Mouse (Mus musculus): ENCODE data around the gene Fggy. TPM values are rescaled to one million over a fixed set of nuclear protein-coding genes. Genes with fewer than 3 reads are reported as not detected.

The Fggy gene
- polyA plus RNA-seq, 1 experiment from 2014 or later = 8.2 TPM

- H3K36me3 ChIP-seq (ENCODE audit: control insufficient read depth, insufficient read depth, low read length) = no peaks in the 10 kb centered on the region
- no peak overlapping the region for H3K27ac ChIP-seq (ENCODE audit: low read depth, low read length)
- no peaks in the 10 kb centered on the region for H3K4me1 ChIP-seq (ENCODE audit: control insufficient read depth, insufficient read depth, low read length)
- H3K4me2 ChIP-seq = no peak overlapping the region
- no peaks in the 10 kb centered on the region for H3K9me3 ChIP-seq (ENCODE audit: control insufficient read depth, low read length)
- DNase-seq (ENCODE audit: low spot score, missing footprints) = peak; percentile 54
- no peaks in the 10 kb centered on the region for H3K27me3 ChIP-seq (ENCODE audit: control insufficient read depth, insufficient read depth, low read length)
- H3K4me3 ChIP-seq (ENCODE audit: low read depth, low read length) = no peak overlapping the region
- no peak for ATAC-seq (ENCODE audit: low FRiP score)
- WGBS = 80% methylated on average over 2 of the region's 2 CpGs
- H3K9ac ChIP-seq (ENCODE audit: low read length) = no peak overlapping the region
Observed at GRCm38 (mm10) chr4:95765359-95765758, 208.1 kb downstream of the Fggy start.

DNA sequence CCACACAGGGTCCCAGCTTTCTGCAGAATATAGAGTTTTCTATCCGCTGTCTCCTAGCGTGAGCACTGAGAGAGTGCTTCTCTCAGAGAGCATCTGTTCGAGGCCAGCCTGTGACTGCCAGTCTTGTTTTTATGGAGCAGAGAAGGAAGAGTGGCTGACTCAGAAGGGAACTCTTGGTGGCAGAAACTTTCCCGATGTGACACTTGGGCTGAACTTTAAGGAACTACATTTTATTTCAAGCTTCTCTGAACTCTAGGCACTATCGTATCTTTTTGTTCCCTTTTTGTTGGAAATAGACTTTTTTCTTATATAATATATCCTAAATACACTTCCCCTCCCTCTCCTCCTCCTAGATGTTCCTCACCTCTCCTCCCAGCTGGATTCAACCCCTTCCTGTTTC is 213.2 kb downstream of the Fggy start:
- Histone ChIP-seq H3K27me3 (ENCODE audit: control insufficient read depth, insufficient read depth, low read length) (no peaks in the 10 kb centered on the region), H3K9me3 (ENCODE audit: control insufficient read depth, low read length) (no peaks in the 10 kb centered on the region), H3K36me3 (ENCODE audit: control insufficient read depth, insufficient read depth, low read length) (no peaks in the 10 kb centered on the region), H3K27ac (ENCODE audit: low read depth, low read length) (no peak overlapping the region), H3K9ac (ENCODE audit: low read length) (no peak overlapping the region), H3K4me1 (ENCODE audit: control insufficient read depth, insufficient read depth, low read length) (peaks cover 8% of the 10 kb centered on the region), H3K4me2 (no peak overlapping the region), H3K4me3 (ENCODE audit: low read depth, low read length) (no peak overlapping the region)
- DNase-seq (ENCODE audit: low spot score, missing footprints) (no peak), ATAC-seq (ENCODE audit: low FRiP score) (no peak)
- 78% methylated on average over 5 of the region's 5 CpGs for WGBS

- H3K27me3 ChIP-seq (ENCODE audit: control insufficient read depth, insufficient read depth, low read length) = no peaks in the 10 kb centered on the region
- no peak overlapping the region for H3K4me2 ChIP-seq
- no peaks in the 10 kb centered on the region for H3K9me3 ChIP-seq (ENCODE audit: control insufficient read depth, low read length)
- no peaks in the 10 kb centered on the region for H3K36me3 ChIP-seq (ENCODE audit: control insufficient read depth, insufficient read depth, low read length)
- no peak for ATAC-seq (ENCODE audit: low FRiP score)
- 96% methylated on average over 3 of the region's 3 CpGs for WGBS
- H3K4me1 ChIP-seq (ENCODE audit: control insufficient read depth, insufficient read depth, low read length) = peaks cover 8% of the 10 kb centered on the region
- DNase-seq (ENCODE audit: low spot score, missing footprints) = no peak
- no peak overlapping the region for H3K4me3 ChIP-seq (ENCODE audit: low read depth, low read length)
- H3K9ac ChIP-seq (ENCODE audit: low read length) = no peak overlapping the region
- no peak overlapping the region for H3K27ac ChIP-seq (ENCODE audit: low read depth, low read length)
Observed at GRCm38 (mm10) chr4:95771542-95771941, 214.2 kb downstream of the Fggy start.

- Histone ChIP-seq H3K4me1 (ENCODE audit: control insufficient read depth, insufficient read depth, low read length) (peaks cover 8% of the 10 kb centered on the region), H3K4me2 (no peak overlapping the region), H3K36me3 (ENCODE audit: control insufficient read depth, insufficient read depth, low read length) (no peaks in the 10 kb centered on the region), H3K4me3 (ENCODE audit: low read depth, low read length) (no peak overlapping the region), H3K9me3 (ENCODE audit: control insufficient read depth, low read length) (no peaks in the 10 kb centered on the region), H3K27ac (ENCODE audit: low read depth, low read length) (no peak overlapping the region), H3K27me3 (ENCODE audit: control insufficient read depth, insufficient read depth, low read length) (no peaks in the 10 kb centered on the region), H3K9ac (ENCODE audit: low read length) (no peak overlapping the region)
- ATAC-seq (ENCODE audit: low FRiP score) = no peak
- no peak for DNase-seq (ENCODE audit: low spot score, missing footprints)
- 34% methylated on average over 4 of the region's 4 CpGs for WGBS
Observed at GRCm38 (mm10) chr4:95771945-95772344, 214.6 kb downstream of the Fggy start.

GRCm38 (mm10) chr4:95772663-95773062 is 215.4 kb downstream of the Fggy start:
- ATAC-seq (ENCODE audit: low FRiP score) (peak; percentile 63), DNase-seq (ENCODE audit: low spot score, missing footprints) (peak; percentile 84)
- Histone ChIP-seq H3K4me2 (no peak overlapping the region), H3K9ac (ENCODE audit: low read length) (no peak overlapping the region), H3K4me1 (ENCODE audit: control insufficient read depth, insufficient read depth, low read length) (peaks cover 8% of the 10 kb centered on the region), H3K9me3 (ENCODE audit: control insufficient read depth, low read length) (no peaks in the 10 kb centered on the region), H3K27me3 (ENCODE audit: control insufficient read depth, insufficient read depth, low read length) (no peaks in the 10 kb centered on the region), H3K36me3 (ENCODE audit: control insufficient read depth, insufficient read depth, low read length) (no peaks in the 10 kb centered on the region), H3K27ac (ENCODE audit: low read depth, low read length) (no peak overlapping the region), H3K4me3 (ENCODE audit: low read depth, low read length) (no peak overlapping the region)
- 8% methylated on average over 3 of the region's 3 CpGs for WGBS

GRCm38 (mm10) chr4:95775574-95775973 is 218.3 kb downstream of the Fggy start:
- no peak overlapping the region for H3K27ac ChIP-seq (ENCODE audit: low read depth, low read length)
- H3K4me1 ChIP-seq (ENCODE audit: control insufficient read depth, insufficient read depth, low read length) = peaks cover 8% of the 10 kb centered on the region
- no peaks in the 10 kb centered on the region for H3K9me3 ChIP-seq (ENCODE audit: control insufficient read depth, low read length)
- no peak overlapping the region for H3K9ac ChIP-seq (ENCODE audit: low read length)
- no peaks in the 10 kb centered on the region for H3K36me3 ChIP-seq (ENCODE audit: control insufficient read depth, insufficient read depth, low read length)
- 92% methylated on average over 3 of the region's 3 CpGs for WGBS
- DNase-seq (ENCODE audit: low spot score, missing footprints) = no peak
- H3K27me3 ChIP-seq (ENCODE audit: control insufficient read depth, insufficient read depth, low read length) = no peaks in the 10 kb centered on the region
- ATAC-seq (ENCODE audit: low FRiP score) = no peak
- no peak overlapping the region for H3K4me2 ChIP-seq
- H3K4me3 ChIP-seq (ENCODE audit: low read depth, low read length) = no peak overlapping the region

GRCm38 (mm10) chr4:95777839-95778238 is 220.5 kb downstream of the Fggy start:
- ATAC-seq (ENCODE audit: low FRiP score) = no peak
- no peaks in the 10 kb centered on the region for H3K27me3 ChIP-seq (ENCODE audit: control insufficient read depth, insufficient read depth, low read length)
- H3K9me3 ChIP-seq (ENCODE audit: control insufficient read depth, low read length) = no peaks in the 10 kb centered on the region
- no peak for DNase-seq (ENCODE audit: low spot score, missing footprints)
- no peak overlapping the region for H3K27ac ChIP-seq (ENCODE audit: low read depth, low read length)
- H3K4me3 ChIP-seq (ENCODE audit: low read depth, low read length) = no peak overlapping the region
- no peak overlapping the region for H3K4me2 ChIP-seq
- WGBS = 81% methylated on average over 2 of the region's 2 CpGs
- H3K9ac ChIP-seq (ENCODE audit: low read length) = no peak overlapping the region
- no peaks in the 10 kb centered on the region for H3K36me3 ChIP-seq (ENCODE audit: control insufficient read depth, insufficient read depth, low read length)
- H3K4me1 ChIP-seq (ENCODE audit: control insufficient read depth, insufficient read depth, low read length) = no peaks in the 10 kb centered on the region

GRCm38 (mm10) chr4:95778528-95778927 is 221.2 kb downstream of the Fggy start:
- no peaks in the 10 kb centered on the region for H3K4me1 ChIP-seq (ENCODE audit: control insufficient read depth, insufficient read depth, low read length)
- no peaks in the 10 kb centered on the region for H3K9me3 ChIP-seq (ENCODE audit: control insufficient read depth, low read length)
- WGBS = 85% methylated on average over 4 of the region's 4 CpGs
- DNase-seq (ENCODE audit: low spot score, missing footprints) (no peak), ATAC-seq (ENCODE audit: low FRiP score) (no peak)
- no peaks in the 10 kb centered on the region for H3K36me3 ChIP-seq (ENCODE audit: control insufficient read depth, insufficient read depth, low read length)
- no peak overlapping the region for H3K27ac ChIP-seq (ENCODE audit: low read depth, low read length)
- no peak overlapping the region for H3K4me3 ChIP-seq (ENCODE audit: low read depth, low read length)
- no peak overlapping the region for H3K4me2 ChIP-seq
- H3K27me3 ChIP-seq (ENCODE audit: control insufficient read depth, insufficient read depth, low read length) = no peaks in the 10 kb centered on the region
- H3K9ac ChIP-seq (ENCODE audit: low read length) = no peak overlapping the region

DNA sequence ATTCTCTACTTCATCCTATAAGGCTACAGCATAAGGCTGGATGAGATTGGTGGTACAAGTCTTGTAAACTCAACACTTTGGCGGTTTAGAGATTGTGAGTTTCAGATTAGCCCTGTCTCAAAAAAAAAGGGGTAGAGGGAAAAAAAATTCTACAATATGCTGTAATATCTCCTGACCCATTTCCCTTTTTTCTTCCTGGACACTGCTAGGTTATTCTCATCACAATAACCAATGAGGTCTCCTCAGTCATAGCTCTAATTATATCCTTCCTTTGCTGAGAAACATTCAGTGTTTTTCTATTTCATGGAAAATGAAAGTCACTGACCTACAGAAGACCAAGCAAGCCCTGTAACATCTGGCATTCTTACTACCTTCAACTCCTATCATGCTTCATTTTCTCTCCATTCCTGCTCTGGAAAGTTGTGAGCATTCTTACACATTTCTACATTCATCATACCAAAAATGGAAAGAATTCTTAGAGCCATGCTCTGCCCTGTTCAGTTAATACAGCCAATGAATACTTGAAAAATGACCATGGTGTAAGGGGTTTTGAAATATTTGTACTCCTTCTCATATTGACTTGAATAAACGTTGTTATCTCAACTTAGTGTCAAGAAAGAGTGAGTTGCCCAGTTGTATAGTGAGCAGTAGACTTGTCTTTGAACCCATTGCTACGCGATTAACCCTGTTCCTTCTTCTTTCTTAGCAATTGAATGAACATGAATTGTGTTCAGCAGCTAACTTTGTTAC is 227.0 kb downstream of the Fggy start:
- no peak overlapping the region for H3K4me2 ChIP-seq
- no peak overlapping the region for H3K9ac ChIP-seq (ENCODE audit: low read length)
- H3K36me3 ChIP-seq (ENCODE audit: control insufficient read depth, insufficient read depth, low read length) = no peaks in the 10 kb centered on the region
- peaks cover 4% of the 10 kb centered on the region; the same call in 1 of the 2 replicates for H3K4me1 ChIP-seq (ENCODE audit: control insufficient read depth, insufficient read depth, low read length)
- H3K9me3 ChIP-seq (ENCODE audit: control insufficient read depth, low read length) = no peaks in the 10 kb centered on the region
- WGBS = 87% methylated on average over 4 of the region's 4 CpGs
- ATAC-seq (ENCODE audit: low FRiP score) (no peak), DNase-seq (ENCODE audit: low spot score, missing footprints) (no peak)
- no peak overlapping the region for H3K4me3 ChIP-seq (ENCODE audit: low read depth, low read length)
- no peak overlapping the region for H3K27ac ChIP-seq (ENCODE audit: low read depth, low read length)
- H3K27me3 ChIP-seq (ENCODE audit: control insufficient read depth, insufficient read depth, low read length) = no peaks in the 10 kb centered on the region
